Mouse (Mus musculus): Measurements from ENCODE around the gene Socs7.

DNA sequence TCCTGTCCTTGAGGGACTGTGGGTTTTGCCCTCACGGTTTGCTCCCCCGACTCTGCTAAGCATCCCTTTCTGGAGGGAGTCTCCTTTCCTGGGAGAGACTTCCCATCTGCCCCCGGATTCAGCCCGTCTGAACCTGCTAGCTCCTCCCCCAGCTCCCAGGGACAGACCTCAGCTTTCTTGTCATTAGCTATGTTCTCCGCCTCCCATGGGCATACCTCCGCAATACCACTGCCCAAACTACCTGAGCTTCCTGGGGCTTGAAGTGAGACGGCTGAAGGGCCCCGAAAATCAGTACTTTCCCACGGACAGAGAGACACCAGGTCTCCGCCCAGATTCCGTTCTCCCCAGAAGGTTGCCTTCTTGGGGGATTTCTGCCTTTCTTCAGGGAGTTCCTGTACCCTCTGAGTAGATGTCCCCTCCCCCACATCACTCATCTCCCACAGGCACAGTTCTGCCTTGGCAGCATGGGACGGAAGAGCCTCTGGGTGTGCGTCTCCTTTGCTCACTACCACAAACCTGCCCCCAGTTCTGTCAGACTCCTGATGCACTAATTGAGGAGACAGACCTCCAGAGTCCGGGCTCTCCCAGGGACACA, 25.5 kb upstream of the Socs7 start:
- TF ChIP-seq CTCF (IDR thresholded peaks at IDR 0.05; ENCODE audit: low read depth, low read length) (no peak), POLR2A (IDR thresholded peaks at IDR 0.05; ENCODE audit: insufficient read depth, low read length) (no peak)
